Comparison of ENCODE assay signal across 8 mouse cellular contexts in the genomic region with DNA sequence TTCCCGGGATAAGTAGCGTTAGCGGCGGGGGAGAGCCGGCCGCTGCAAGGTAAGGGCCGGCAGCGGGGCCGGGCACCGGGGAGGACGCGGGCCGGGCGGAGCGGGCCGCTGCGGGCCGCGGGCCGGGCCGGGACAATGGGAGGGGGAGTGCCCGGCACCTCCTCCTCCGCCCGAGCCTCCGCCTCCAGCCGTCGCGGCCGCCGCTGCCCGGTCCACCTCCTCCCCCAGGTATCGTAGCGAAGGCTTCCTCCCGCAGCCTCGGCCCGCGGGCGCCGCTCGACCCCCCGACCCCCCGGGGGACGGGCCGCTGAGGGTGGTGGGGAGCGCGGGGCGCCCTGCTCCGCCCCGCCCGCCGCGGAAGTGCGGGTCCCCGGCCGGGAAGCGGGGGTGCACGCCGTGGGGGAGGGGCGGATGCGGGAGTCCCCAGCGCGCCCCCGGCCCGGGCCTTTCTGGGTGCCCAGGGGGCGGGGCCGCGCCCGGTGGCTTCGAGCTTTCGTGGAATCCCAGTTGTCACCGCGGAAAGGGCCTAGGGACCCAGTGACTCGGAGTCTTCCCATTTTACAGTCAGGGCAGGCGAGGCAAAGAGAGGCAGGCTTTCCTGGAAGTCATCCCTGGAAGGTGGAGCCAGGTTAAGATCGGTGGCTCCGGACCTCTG. TPM values are rescaled to one million over a fixed set of nuclear protein-coding genes. Genes with fewer than 3 reads are reported as not detected.
DNase-seq lines count a peak whose midpoint lies in the region; ATAC-seq and TF ChIP-seq lines count a peak whose summit lies in the region.

No protein-coding gene starts in this region.

- 0% methylated on average over 56 of the region's 76 CpGs for WGBS in lung, embryonic 15.5 days

- peak; percentile 60 to 66 for DNase-seq in B cell, adult 2 months
- peak; percentile 58 for DNase-seq in R1 (ENCODE audit: low read depth, low spot score)
- peak; percentile 50 for DNase-seq in heart, adult 8-10 months (ENCODE audit: low spot score)
- peak; percentile 72 for DNase-seq in kidney, adult 9 months
- peak; percentile 61 for DNase-seq in ovary, postnatal 14 days (ENCODE audit: low spot score)
- DNase-seq in yolk sac, embryonic 10.5 days (ENCODE audit: low spot score): peak; percentile 86

- H3K9me3 ChIP-seq in lung, embryonic 15.5 days: no peaks in the 10 kb centered on the region

- H3K9ac ChIP-seq in lung, embryonic 15.5 days: peak overlapping the region; percentile 94

- H3K27me3 ChIP-seq in lung, embryonic 15.5 days: no peaks in the 10 kb centered on the region

- no peak overlapping the region for H3K27ac ChIP-seq in cortical plate, adult 2 months (ENCODE audit: insufficient read depth, low read length)
- peak overlapping the region; percentile 100 for H3K27ac ChIP-seq in lung, embryonic 15.5 days

- no peaks in the 10 kb centered on the region for H3K36me3 ChIP-seq in lung, embryonic 15.5 days

- no peak for TF ChIP-seq POLR2A in cortical plate, adult 2 months (IDR thresholded peaks at IDR 0.05; ENCODE audit: extremely low read depth, insufficient read depth, low read length)

- peak overlapping the region; percentile 76 for H3K4me3 ChIP-seq in cortical plate, adult 2 months (ENCODE audit: insufficient read depth, low read length)
- peak overlapping the region; percentile 94 for H3K4me3 ChIP-seq in lung, embryonic 15.5 days

- H3K4me2 ChIP-seq in lung, embryonic 15.5 days: peak overlapping the region; percentile 65

- no peak for TF ChIP-seq CTCF in cortical plate, adult 2 months (IDR thresholded peaks at IDR 0.05; ENCODE audit: extremely low read depth, insufficient read depth, low read length)

- ATAC-seq in lung, embryonic 15.5 days (ENCODE audit: borderline replicate concordance, extremely low read depth, low FRiP score, low TSS enrichment): peak; percentile 64

- H3K4me1 ChIP-seq in cortical plate, adult 2 months (ENCODE audit: control insufficient read depth, insufficient read depth, low read length): no peaks in the 10 kb centered on the region; the same call in 1 of the 2 replicates
- H3K4me1 ChIP-seq in lung, embryonic 15.5 days: peaks cover 44% of the 10 kb centered on the region

RNA-seq across cellular contexts. Expression of gene Lpp, which starts 0.4 kb away (rescaled TPM):
- 2.5 TPM in 2 replicates for polyA plus RNA-seq in cortical plate, adult 2 months (2012; rRNA removed)
- 10 to 100 TPM; 21.5 to 24.7 (median 23.3) TPM for total RNA-seq in heart, adult 8-10 months (2022)
- 61.5 and 65.4 TPM in 2 replicates for polyA plus RNA-seq in lung, embryonic 15.5 days (2015; fragmentation: Nextera tagmentation; extraction: Ambion mirVana)

Comparison
In these comparisons a context has a peak if more than half of its experiments do, and no peak if none do; other contexts are left out.
1. RNA of gene Lpp, which starts 0.4 kb away (polyA plus RNA-seq): 61.5 to 65.4 TPM in lung, embryonic 15.5 days; 2.5 TPM in cortical plate, adult 2 months; every median in the first group is over 10 times any median in the second.
2. Peak in every context shown above with its lines, with median percentiles within 50 percentile points of each other: DNase-seq.